Comparison of ENCODE assay signal across 13 mouse cellular contexts in the genomic region with DNA sequence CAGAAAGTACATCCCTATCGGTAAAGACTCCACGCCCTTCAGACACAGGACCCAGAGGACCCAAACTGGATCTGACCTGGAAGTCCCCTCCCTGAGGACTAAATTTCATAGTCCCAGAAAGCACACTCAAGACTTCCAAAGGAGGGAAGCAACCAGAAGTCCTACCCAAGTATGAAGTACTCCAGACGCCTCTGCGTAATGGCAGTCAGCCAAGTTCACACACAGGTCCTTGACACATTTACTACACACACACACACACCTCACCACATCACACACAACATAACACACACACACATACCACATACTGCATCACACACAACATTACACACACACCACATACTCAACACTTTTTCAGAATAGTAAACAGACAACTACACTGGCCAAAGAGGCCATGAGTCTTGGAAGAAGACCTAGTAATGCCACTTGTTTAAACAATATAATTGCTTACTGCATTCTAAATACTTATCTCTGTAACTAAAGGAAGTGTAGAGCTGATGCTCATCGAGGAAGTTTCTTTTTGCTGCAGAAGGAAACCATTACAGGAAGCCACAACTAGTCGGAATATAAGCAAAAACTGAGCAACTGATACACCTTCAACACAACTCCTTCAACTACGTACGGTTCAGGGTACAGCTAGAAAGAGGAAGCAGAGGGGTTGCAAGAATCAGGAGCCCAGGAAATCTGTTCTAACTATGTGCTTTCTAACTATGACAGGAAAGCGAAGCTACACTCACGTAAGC. TPM values are rescaled to one million over a fixed set of nuclear protein-coding genes. Genes with fewer than 3 reads are reported as not detected.
DNase-seq lines count a peak whose midpoint lies in the region; ATAC-seq and TF ChIP-seq lines count a peak whose summit lies in the region.
"Had no signal": no experiment of that assay in that cellular context is flagged by ENCODE, and none has a peak within 500 bp of the region (broad histone marks: within the 10 kb centered on the region; RNA-seq: fewer than 3 reads in every experiment).

No protein-coding gene starts in this region.

- H3K4me2 ChIP-seq in limb, embryonic 13.5 days (replicated peaks): no peak overlapping the region
- no peak overlapping the region for H3K4me2 ChIP-seq in hindbrain, postnatal 0 days (ENCODE audit: low read depth, low read length)
- H3K4me2 ChIP-seq: embryonic facial prominence, embryonic 13.5 days; heart, embryonic 13.5 days had no signal

- no peak overlapping the region for H3K27ac ChIP-seq in limb, embryonic 13.5 days
- H3K27ac ChIP-seq in limb, embryonic 10.5 days: no peak overlapping the region
- H3K27ac ChIP-seq in thymus, adult 2 months (ENCODE audit: control insufficient read depth, insufficient read depth, low read length): peak overlapping the region; percentile 75
- no peak overlapping the region for H3K27ac ChIP-seq in hindbrain, postnatal 0 days
- H3K27ac ChIP-seq: embryonic facial prominence, embryonic 13.5 days; heart, embryonic 13.5 days; liver, embryonic 14.5 days had no signal

- H3K4me1 ChIP-seq in limb, embryonic 13.5 days: peaks cover 8% of the 10 kb centered on the region
- no peaks in the 10 kb centered on the region for H3K4me1 ChIP-seq in limb, embryonic 10.5 days
- peaks cover 9% of the 10 kb centered on the region for H3K4me1 ChIP-seq in thymus, adult 2 months (replicated peaks; ENCODE audit: control insufficient read depth, insufficient read depth, low read length)
- H3K4me1 ChIP-seq in hindbrain, postnatal 0 days (ENCODE audit: insufficient read depth, low read length): 0 out of 2 replicates have a peak, but pooled peaks cover 6% of the 10 kb centered on the region
- H3K4me1 ChIP-seq: embryonic facial prominence, embryonic 13.5 days had no signal

- ATAC-seq in limb, embryonic 13.5 days (ENCODE audit: low FRiP score, low read depth): 0 out of 2 replicates have a peak, but pooled peaks have one; percentile 40
- ATAC-seq in hindbrain, postnatal 0 days: peak; percentile 12; the same call in 1 of the 2 replicates

- no peak for TF ChIP-seq CTCF in thymus, adult 2 months (IDR thresholded peaks at IDR 0.05; ENCODE audit: borderline replicate concordance, control insufficient read depth, extremely low read depth, insufficient read depth, low read length, poor library complexity)
- no peak for TF ChIP-seq CTCF in hindbrain, postnatal 0 days (IDR thresholded peaks at IDR 0.05; ENCODE audit: low read depth)

- TF ChIP-seq POLR2A in thymus, adult 2 months (IDR thresholded peaks at IDR 0.05; ENCODE audit: control insufficient read depth, extremely low read depth, insufficient read depth, low read length, poor library complexity): no peak

- no peaks in the 10 kb centered on the region for H3K9me3 ChIP-seq in limb, embryonic 13.5 days
- H3K9me3 ChIP-seq in limb, embryonic 10.5 days (replicated peaks): no peaks in the 10 kb centered on the region
- no peaks in the 10 kb centered on the region for H3K9me3 ChIP-seq in hindbrain, postnatal 0 days (ENCODE audit: low read length)
- H3K9me3 ChIP-seq: embryonic facial prominence, embryonic 13.5 days; heart, embryonic 13.5 days had no signal

- no peaks in the 10 kb centered on the region for H3K27me3 ChIP-seq in limb, embryonic 13.5 days
- H3K27me3 ChIP-seq in limb, embryonic 10.5 days (ENCODE audit: low read depth, poor library complexity, severe bottlenecking): no peaks in the 10 kb centered on the region
- no peaks in the 10 kb centered on the region for H3K27me3 ChIP-seq in thymus, adult 2 months (ENCODE audit: control insufficient read depth, insufficient read depth, low read length)
- no peaks in the 10 kb centered on the region for H3K27me3 ChIP-seq in hindbrain, postnatal 0 days (ENCODE audit: insufficient read depth, low read length)
- no peaks in the 10 kb centered on the region for H3K27me3 ChIP-seq in splenic B cell, adult 2 months (ENCODE audit: control insufficient read depth, insufficient read depth, low read length, poor library complexity, severe bottlenecking)
- H3K27me3 ChIP-seq: embryonic facial prominence, embryonic 13.5 days; heart, embryonic 13.5 days had no signal

- no peak overlapping the region for H3K9ac ChIP-seq in limb, embryonic 13.5 days
- no peak overlapping the region for H3K9ac ChIP-seq in hindbrain, postnatal 0 days (replicated peaks; ENCODE audit: low read length)
- H3K9ac ChIP-seq: embryonic facial prominence, embryonic 13.5 days; heart, embryonic 13.5 days; liver, embryonic 14.5 days had no signal

- peaks cover 3% of the 10 kb centered on the region; the same call in 1 of the 2 replicates for H3K36me3 ChIP-seq in limb, embryonic 13.5 days
- no peaks in the 10 kb centered on the region for H3K36me3 ChIP-seq in limb, embryonic 10.5 days
- H3K36me3 ChIP-seq in thymus, adult 2 months (ENCODE audit: control insufficient read depth, insufficient read depth, low read length): no peaks in the 10 kb centered on the region
- H3K36me3 ChIP-seq in hindbrain, postnatal 0 days (ENCODE audit: insufficient read depth, low read length): no peaks in the 10 kb centered on the region
- H3K36me3 ChIP-seq in splenic B cell, adult 2 months (ENCODE audit: control insufficient read depth, insufficient read depth, low read length, poor library complexity, severe bottlenecking): no peaks in the 10 kb centered on the region
- H3K36me3 ChIP-seq: heart, embryonic 13.5 days had no signal

- no peak overlapping the region for H3K4me3 ChIP-seq in limb, embryonic 13.5 days
- no peak overlapping the region for H3K4me3 ChIP-seq in limb, embryonic 10.5 days
- no peak overlapping the region for H3K4me3 ChIP-seq in thymus, adult 2 months (ENCODE audit: control insufficient read depth, insufficient read depth, low read length)
- H3K4me3 ChIP-seq in hindbrain, postnatal 0 days (ENCODE audit: low read length): no peak overlapping the region
- H3K4me3 ChIP-seq: embryonic facial prominence, embryonic 13.5 days; heart, embryonic 13.5 days; myocyte had no signal

- WGBS in limb, embryonic 13.5 days: 87% methylated on average over 10 of the region's 10 CpGs
- WGBS in limb, embryonic 10.5 days: 93% methylated on average over 10 of the region's 10 CpGs
- 38% methylated on average over 10 of the region's 10 CpGs for WGBS in thymus, adult 2 months
- 88% methylated on average over 10 of the region's 10 CpGs for WGBS in hindbrain, postnatal 0 days

- no peak for DNase-seq in limb, embryonic 10.5 days (ENCODE audit: low spot score)
- DNase-seq in thymus, adult 2 months: no peak
- DNase-seq in thymus, postnatal 10 days (ENCODE audit: low spot score in 2 of 2): no peak
- no peak for DNase-seq in hindbrain, postnatal 0 days (ENCODE audit: low spot score)
- peak; percentile 66 for DNase-seq in splenic B cell, adult 2 months (ENCODE audit: low read depth, low spot score)
- no peak for DNase-seq in urinary bladder, adult 18-20 months (ENCODE audit: low spot score in 2 of 2)
- no peak for DNase-seq in right cerebral cortex, postnatal 10 days (ENCODE audit: low spot score in 2 of 2)
- DNase-seq: right cerebral cortex, postnatal 14 days had no signal

RNA-seq across cellular contexts. Expression of a gene that starts 15.7 kb away (rescaled TPM):
- polyA plus RNA-seq in limb, embryonic 13.5 days (2015; fragmentation: Nextera tagmentation; extraction: Ambion mirVana): 44.6 and 54.3 TPM in 2 replicates
- polyA plus RNA-seq in limb, embryonic 10.5 days (2016; fragmentation: Nextera tagmentation; extraction: Ambion mirVana): 20.0 and 25.5 TPM in 2 replicates
- polyA plus RNA-seq in thymus, adult 2 months (2012; rRNA removed): 15.8 and 18.1 TPM in 2 replicates
- 77.1 and 80.8 TPM in 2 replicates for total RNA-seq in hindbrain, postnatal 0 days (2014; rRNA removed)
- 103 and 113 TPM in 2 replicates for polyA plus RNA-seq in hindbrain, postnatal 0 days (2015; fragmentation: Nextera tagmentation; extraction: Ambion mirVana)
